Mouse (Mus musculus): ENCODE measurements around the gene Mmp17.

- TF ChIP-seq FLI1 (IDR thresholded peaks at IDR 0.05; ENCODE audit: low read length) (no peak), GATA1 (IDR thresholded peaks at IDR 0.05; ENCODE audit: borderline replicate concordance, low read length) (no peak)
Observed at GRCm38 (mm10) chr5:129611060-129611459, 27.1 kb downstream of the Mmp17 start.
